Mouse (Mus musculus) forebrain, embryonic 13.5 days (tissue): ENCODE results near the gene Cisd1. TPM values are rescaled to one million over a fixed set of nuclear protein-coding genes. Genes with fewer than 3 reads are reported as not detected.

Experiments
- ATAC-seq: fragments of 200-750 bp; cut with Nextera tagmentation; 2 replicates; pipeline ENCODE4 v1.8.0; 2017
- H3K27ac ChIP-seq: fragments of 300-500 bp; sonication (generic); 2 replicates; pipeline ENCODE4 v1.5.1; 2015; ENCODE audit warnings: inconsistent platforms, mild to moderate bottlenecking, moderate library complexity
- H3K27me3 ChIP-seq: fragments of 300-500 bp; sonication (generic); 2 replicates; pipeline ENCODE4 v1.6.1; 2015; ENCODE audit warnings: mild to moderate bottlenecking, inconsistent platforms
- H3K36me3 ChIP-seq: fragments of 300-500 bp; sonication (generic); 2 replicates; pipeline ENCODE4 v1.6.1; 2015; ENCODE audit warnings: mild to moderate bottlenecking, inconsistent platforms; ENCODE audit not compliant: poor library complexity, severe bottlenecking
- H3K4me1 ChIP-seq: fragments of 300-500 bp; sonication (generic); 2 replicates; pipeline ENCODE4 v1.6.1; 2015; ENCODE audit warnings: inconsistent platforms
- H3K4me2 ChIP-seq: fragments of 300-500 bp; sonication (generic); 2 replicates; pipeline ENCODE4 v1.6.1; 2015; ENCODE audit warnings: inconsistent platforms, mild to moderate bottlenecking, moderate library complexity
- H3K4me3 ChIP-seq: fragments of 300-500 bp; sonication (generic); 2 replicates; pipeline ENCODE4 v1.5.1; 2015; ENCODE audit warnings: mild to moderate bottlenecking, inconsistent platforms
- H3K9ac ChIP-seq: fragments of 300-500 bp; sonication (generic); 2 replicates; pipeline ENCODE4 v1.6.1; 2015; ENCODE audit warnings: mild to moderate bottlenecking, inconsistent platforms
- H3K9me3 ChIP-seq: fragments of 300-500 bp; sonication (generic); replicated peaks from 2 replicates; pipeline ENCODE4 v1.6.1; 2016; ENCODE audit warnings: inconsistent platforms
- WGBS: fragments of 180-500 bp; shearing (Covaris S2); methylation state at CpG from one replicate; pipeline ENCODE4 v1.1.7; 2015; 5-methylcytosine and 5-hydroxymethylcytosine counted together
- polyA plus RNA-seq: library from polyadenylated mRNA; unstranded; fragments of >200 nt; fragmentation: Nextera tagmentation; extraction: Ambion mirVana; gene quantifications from 2 replicates; pipeline ENCODE4 v1.2.1, GENCODE M21; 2015

Cisd1 gene
- polyA plus RNA-seq, 1 experiment from 2014 or later: 227 TPM

GRCm38 (mm10) chr10:71314596-71314995 lies 30.2 kb downstream of the Cisd1 start:
- H3K9ac ChIP-seq: no peak overlapping the region
- no peak overlapping the region for H3K4me3 ChIP-seq
- ATAC-seq: no peak
- WGBS: 86% methylated on average over 3 of the region's 3 CpGs
- no peaks in the 10 kb centered on the region for H3K27me3 ChIP-seq
- H3K36me3 ChIP-seq: no peaks in the 10 kb centered on the region
- H3K4me2 ChIP-seq: no peak overlapping the region
- no peaks in the 10 kb centered on the region for H3K9me3 ChIP-seq
- no peaks in the 10 kb centered on the region for H3K4me1 ChIP-seq
- H3K27ac ChIP-seq: no peak overlapping the region

GRCm38 (mm10) chr10:71310288-71310687 lies 34.5 kb downstream of the Cisd1 start:
- ATAC-seq: no peak

GRCm38 (mm10) chr10:71308199-71308598 lies 36.6 kb downstream of the Cisd1 start:
- H3K9ac ChIP-seq: no peak overlapping the region
- H3K27me3 ChIP-seq: no peaks in the 10 kb centered on the region
- WGBS: 90% methylated on average over 5 of the region's 5 CpGs
- H3K27ac ChIP-seq: no peak overlapping the region
- no peak overlapping the region for H3K4me3 ChIP-seq
- ATAC-seq: no peak
- no peaks in the 10 kb centered on the region for H3K36me3 ChIP-seq
- H3K4me2 ChIP-seq: no peak overlapping the region
- no peaks in the 10 kb centered on the region for H3K9me3 ChIP-seq
- no peaks in the 10 kb centered on the region for H3K4me1 ChIP-seq

More at GRCm38 (mm10) chr10:71310288-71310687, 34.5 kb downstream of the Cisd1 start:
- Histone ChIP-seq H3K9me3 (no peaks in the 10 kb centered on the region), H3K4me1 (no peaks in the 10 kb centered on the region), H3K27me3 (no peaks in the 10 kb centered on the region), H3K36me3 (no peaks in the 10 kb centered on the region), H3K4me2 (no peak overlapping the region), H3K4me3 (no peak overlapping the region), H3K9ac (no peak overlapping the region), H3K27ac (no peak overlapping the region)
- WGBS: 53% methylated on average over 3 of the region's 3 CpGs

- WGBS: 76% methylated on average over 6 of the region's 6 CpGs
- Histone ChIP-seq H3K27me3 (no peaks in the 10 kb centered on the region), H3K9me3 (no peaks in the 10 kb centered on the region), H3K27ac (no peak overlapping the region), H3K4me2 (0 out of 2 replicates have a peak overlapping the region, but pooled peaks have one; percentile 33), H3K9ac (no peak overlapping the region), H3K4me1 (no peaks in the 10 kb centered on the region), H3K4me3 (no peak overlapping the region), H3K36me3 (no peaks in the 10 kb centered on the region)
- ATAC-seq: no peak
These were observed 38.0 kb downstream of the Cisd1 start for GRCm38 (mm10) chr10:71306759-71307158.

GRCm38 (mm10) chr10:71306190-71306589 lies 38.6 kb downstream of the Cisd1 start:
- Histone ChIP-seq H3K4me3 (no peak overlapping the region), H3K9ac (no peak overlapping the region), H3K27ac (no peak overlapping the region), H3K27me3 (no peaks in the 10 kb centered on the region), H3K4me2 (peak overlapping the region; percentile 33), H3K36me3 (no peaks in the 10 kb centered on the region), H3K4me1 (no peaks in the 10 kb centered on the region), H3K9me3 (no peaks in the 10 kb centered on the region)
- 0 out of 2 replicates have a peak, but pooled peaks have one; percentile 27 for ATAC-seq
- 22% methylated on average over 6 of the region's 6 CpGs for WGBS

GRCm38 (mm10) chr10:71302490-71302889 lies 42.3 kb downstream of the Cisd1 start:
- Histone ChIP-seq H3K4me3 (no peak overlapping the region), H3K9ac (no peak overlapping the region), H3K9me3 (no peaks in the 10 kb centered on the region), H3K4me2 (no peak overlapping the region), H3K27me3 (no peaks in the 10 kb centered on the region), H3K36me3 (no peaks in the 10 kb centered on the region), H3K27ac (no peak overlapping the region), H3K4me1 (no peaks in the 10 kb centered on the region)
- 26% methylated on average over 5 of the region's 5 CpGs for WGBS
- no peak for ATAC-seq

GRCm38 (mm10) chr10:71300161-71300560 lies 44.6 kb downstream of the Cisd1 start:
- H3K27me3 ChIP-seq: no peaks in the 10 kb centered on the region
- H3K36me3 ChIP-seq: no peaks in the 10 kb centered on the region
- no peaks in the 10 kb centered on the region for H3K9me3 ChIP-seq
- H3K9ac ChIP-seq: no peak overlapping the region
- no peak for ATAC-seq
- H3K4me3 ChIP-seq: no peak overlapping the region
- no peak overlapping the region for H3K27ac ChIP-seq
- no peak overlapping the region for H3K4me2 ChIP-seq
- H3K4me1 ChIP-seq: no peaks in the 10 kb centered on the region
- 88% methylated on average over 16 of the region's 16 CpGs for WGBS

GRCm38 (mm10) chr10:71293245-71293644 lies 51.5 kb downstream of the Cisd1 start:
- no peak for ATAC-seq

GRCm38 (mm10) chr10:71292254-71292653 lies 52.5 kb downstream of the Cisd1 start:
- whole genome bisulfite sequencing: 17% methylated on average over 7 of the region's 11 CpGs
- H3K9me3 ChIP-seq: no peaks in the 10 kb centered on the region
- H3K4me3 ChIP-seq: no peak overlapping the region
- no peaks in the 10 kb centered on the region for H3K36me3 ChIP-seq
- no peak overlapping the region for H3K27ac ChIP-seq
- no peak overlapping the region for H3K9ac ChIP-seq
- H3K4me1 ChIP-seq: peaks cover 7% of the 10 kb centered on the region
- H3K4me2 ChIP-seq: peak overlapping the region; percentile 22; the same call in 1 of the 2 replicates
- no peaks in the 10 kb centered on the region for H3K27me3 ChIP-seq
- ATAC-seq: 0 out of 2 replicates have a peak, but pooled peaks have one; percentile 33

More at GRCm38 (mm10) chr10:71293245-71293644, 51.5 kb downstream of the Cisd1 start:
- H3K27ac ChIP-seq: no peak overlapping the region
- no peak overlapping the region for H3K9ac ChIP-seq
- peaks cover 7% of the 10 kb centered on the region for H3K4me1 ChIP-seq
- no peaks in the 10 kb centered on the region for H3K36me3 ChIP-seq
- H3K4me3 ChIP-seq: no peak overlapping the region
- no peak overlapping the region for H3K4me2 ChIP-seq
- 54% methylated on average over 4 of the region's 4 CpGs for WGBS
- no peaks in the 10 kb centered on the region for H3K27me3 ChIP-seq
- H3K9me3 ChIP-seq: no peaks in the 10 kb centered on the region

- 23% methylated on average over 4 of the region's 4 CpGs for WGBS
- Histone ChIP-seq H3K4me2 (peak overlapping the region; percentile 22; the same call in 1 of the 2 replicates), H3K27me3 (0 out of 2 replicates have a peak, but pooled peaks cover 2% of the 10 kb centered on the region), H3K9ac (no peak overlapping the region), H3K4me1 (peaks cover 7% of the 10 kb centered on the region), H3K4me3 (no peak overlapping the region), H3K27ac (no peak overlapping the region), H3K36me3 (no peaks in the 10 kb centered on the region), H3K9me3 (no peaks in the 10 kb centered on the region)
- ATAC-seq: 0 out of 2 replicates have a peak, but pooled peaks have one; percentile 8
These were observed 53.0 kb downstream of the Cisd1 start for GRCm38 (mm10) chr10:71291801-71292200.

GRCm38 (mm10) chr10:71291179-71291661 lies 53.5 kb downstream of the Cisd1 start:
- ATAC-seq: no peak
- Histone ChIP-seq H3K4me2 (no peak overlapping the region), H3K4me1 (peaks cover 7% of the 10 kb centered on the region), H3K9me3 (no peaks in the 10 kb centered on the region), H3K27ac (no peak overlapping the region), H3K27me3 (0 out of 2 replicates have a peak, but pooled peaks cover 5% of the 10 kb centered on the region), H3K4me3 (no peak overlapping the region), H3K9ac (no peak overlapping the region), H3K36me3 (no peaks in the 10 kb centered on the region)
- 28% methylated on average over 3 of the region's 3 CpGs for WGBS

- H3K36me3 ChIP-seq: peaks cover 4% of the 10 kb centered on the region; the same call in 1 of the 2 replicates
- H3K4me2 ChIP-seq: peak within 1 kb of the TSS; percentile 66
- H3K9me3 ChIP-seq: no peaks in the 10 kb centered on the region
- peaks cover 39% of the 10 kb centered on the region for H3K4me1 ChIP-seq
- H3K27ac ChIP-seq: peak within 1 kb of the TSS; percentile 89
- peak within 1 kb of the TSS; percentile 98 for H3K9ac ChIP-seq
- 0 out of 2 replicates have a peak, but pooled peaks cover 5% of the 10 kb centered on the region for H3K27me3 ChIP-seq
- peak within 1 kb of the TSS; percentile 95 for H3K4me3 ChIP-seq
- WGBS: under 1% methylated on average over 50 of the region's 50 CpGs
- ATAC-seq: peak; percentile 97
These were observed 59.6 kb downstream of the Cisd1 start, which contains the start of gene Ube2d1 for GRCm38 (mm10) chr10:71285126-71285580. Ube2d1 (minus strand) TSS chr10:71285262.
